Mouse (Mus musculus) spleen, adult 2 months (tissue): ENCODE data around the gene AC124502.3.

Experiments
- CTCF ChIP-seq: fragments of 200-500 bp; IDR thresholded peaks from 2 replicates; pipeline ENCODE4 v1.5.1; 2011; ENCODE audit warnings: mild to moderate bottlenecking, inconsistent platforms; ENCODE audit not compliant: insufficient read depth, insufficient read length, insufficient replicate concordance; ENCODE audit errors: extremely low read depth
- POLR2A ChIP-seq: fragments of 200-500 bp; IDR thresholded peaks from 2 replicates; pipeline ENCODE4 v1.6.1; 2011; ENCODE audit warnings: low read depth, low read length, inconsistent platforms

DNA sequence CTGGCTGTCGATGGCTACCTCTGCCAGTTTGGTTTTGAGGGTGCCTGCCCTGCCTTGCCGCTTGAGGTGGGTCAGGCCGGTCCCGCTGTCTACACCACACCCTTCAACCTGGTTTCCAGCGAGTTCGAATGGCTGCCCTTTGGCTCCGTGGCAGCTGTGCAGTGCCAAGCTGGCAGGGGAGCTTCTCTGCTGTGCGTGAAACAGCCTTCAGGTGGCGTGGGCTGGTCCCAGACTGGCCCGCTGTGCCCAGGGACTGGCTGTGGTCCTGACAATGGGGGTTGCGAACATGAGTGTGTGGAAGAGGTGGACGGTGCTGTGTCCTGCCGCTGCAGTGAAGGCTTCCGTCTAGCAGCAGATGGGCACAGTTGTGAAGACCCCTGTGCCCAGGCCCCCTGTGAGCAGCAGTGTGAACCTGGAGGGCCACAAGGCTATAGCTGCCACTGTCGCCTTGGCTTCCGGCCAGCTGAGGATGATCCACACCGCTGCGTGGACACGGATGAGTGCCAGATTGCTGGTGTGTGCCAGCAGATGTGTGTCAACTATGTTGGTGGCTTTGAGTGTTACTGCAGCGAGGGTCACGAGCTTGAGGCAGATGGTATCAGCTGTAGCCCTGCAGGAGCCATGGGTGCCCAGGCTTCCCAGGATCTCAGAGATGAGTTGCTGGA lies 30.0 kb downstream of the AC124502.3 start:
- TF ChIP-seq CTCF (no peak), POLR2A (no peak)
